Mouse (Mus musculus) heart, adult 18-20 months (tissue): Measurements from ENCODE around the gene Gbe1. TPM values are rescaled to one million over a fixed set of nuclear protein-coding genes. Genes with fewer than 3 reads are reported as not detected.

Experiments
- DNase-seq, 2 experiments: peaks; one replicate each; pipeline ENCODE4 v3.0.0; 2021 to 2022; ENCODE audit warnings: mixed read lengths in 1 of 2
- long read RNA-seq, 2 experiments: library from polyadenylated mRNA; stranded (forward); transcript quantifications; one replicate each; pipeline ENCODE4 v2.0.0; 2021
- total RNA-seq, 2 experiments: library from RNA; stranded (reverse); gene quantifications; 2 replicates each; pipeline ENCODE4 v1.2.3; 2021

Gene Gbe1
- total RNA-seq, result 10 to 100 TPM; 48.0 to 59.6 TPM
- long read RNA-seq, experiment 1, partial matches to known transcripts, result 10 of 80 reads
- long read RNA-seq, experiment 1, other reads (novel, unspliced or antisense), result 69 of 80 reads
- long read RNA-seq, experiment 2, partial matches to known transcripts, result 4 of 35 reads
- long read RNA-seq, experiment 2, other reads (novel, unspliced or antisense), result 31 of 35 reads

GRCm38 (mm10) chr16:70313886-70314577 is at the start of gene Gbe1:
Gene Gbe1 (plus strand): TSS chr16:70313949.
- DNase-seq, result peak; percentile 93 to 97

- DNase-seq, result no peak
These were observed 3.1 kb upstream of the Gbe1 start for GRCm38 (mm10) chr16:70310691-70311090.

- DNase-seq, result peak in 1 of 2 experiments; percentile 8
These were observed 258 bp upstream of the Gbe1 start for GRCm38 (mm10) chr16:70313496-70313885.

GRCm38 (mm10) chr16:70314578-70314930 is 805 bp downstream of the Gbe1 start:
- no peak for DNase-seq

- no peak for DNase-seq
These were observed 1.5 kb downstream of the Gbe1 start for GRCm38 (mm10) chr16:70315261-70315660.

- no peak for DNase-seq
These were observed 2.2 kb downstream of the Gbe1 start for GRCm38 (mm10) chr16:70315862-70316390.

GRCm38 (mm10) chr16:70319388-70319787 is 5.6 kb downstream of the Gbe1 start:
- no peak for DNase-seq

GRCm38 (mm10) chr16:70320612-70321280 is 7.0 kb downstream of the Gbe1 start:
- DNase-seq, result peak in 1 of 2 experiments; percentile 19

- DNase-seq, result no peak
These were observed 12.7 kb downstream of the Gbe1 start for GRCm38 (mm10) chr16:70326339-70326948.

GRCm38 (mm10) chr16:70328566-70328965 is 14.8 kb downstream of the Gbe1 start:
- DNase-seq, result no peak

- no peak for DNase-seq
These were observed 15.3 kb downstream of the Gbe1 start for GRCm38 (mm10) chr16:70329036-70329435.

- no peak for DNase-seq
These were observed 15.7 kb downstream of the Gbe1 start for GRCm38 (mm10) chr16:70329471-70329870.

- DNase-seq, result no peak
These were observed 16.3 kb downstream of the Gbe1 start for GRCm38 (mm10) chr16:70330007-70330406.

GRCm38 (mm10) chr16:70330626-70331275 is 17.0 kb downstream of the Gbe1 start:
- DNase-seq, result no peak

- no peak for DNase-seq
These were observed 21.1 kb downstream of the Gbe1 start for GRCm38 (mm10) chr16:70334812-70335211.

- no peak for DNase-seq
These were observed 21.7 kb downstream of the Gbe1 start for GRCm38 (mm10) chr16:70335472-70335871.

- no peak for DNase-seq
These were observed 23.9 kb downstream of the Gbe1 start for GRCm38 (mm10) chr16:70337661-70338060.

GRCm38 (mm10) chr16:70344496-70344895 is 30.7 kb downstream of the Gbe1 start:
- no peak for DNase-seq

- no peak for DNase-seq
These were observed 31.9 kb downstream of the Gbe1 start for GRCm38 (mm10) chr16:70345607-70346006.

- no peak for DNase-seq
These were observed 36.3 kb downstream of the Gbe1 start for GRCm38 (mm10) chr16:70350011-70350410.

- peak; percentile 17 to 25 for DNase-seq
These were observed 38.0 kb downstream of the Gbe1 start for GRCm38 (mm10) chr16:70351641-70352280.

- no peak for DNase-seq
These were observed 38.8 kb downstream of the Gbe1 start for GRCm38 (mm10) chr16:70352571-70352970.
